9 mouse cellular contexts compared by ENCODE assay signal in the genomic region with DNA sequence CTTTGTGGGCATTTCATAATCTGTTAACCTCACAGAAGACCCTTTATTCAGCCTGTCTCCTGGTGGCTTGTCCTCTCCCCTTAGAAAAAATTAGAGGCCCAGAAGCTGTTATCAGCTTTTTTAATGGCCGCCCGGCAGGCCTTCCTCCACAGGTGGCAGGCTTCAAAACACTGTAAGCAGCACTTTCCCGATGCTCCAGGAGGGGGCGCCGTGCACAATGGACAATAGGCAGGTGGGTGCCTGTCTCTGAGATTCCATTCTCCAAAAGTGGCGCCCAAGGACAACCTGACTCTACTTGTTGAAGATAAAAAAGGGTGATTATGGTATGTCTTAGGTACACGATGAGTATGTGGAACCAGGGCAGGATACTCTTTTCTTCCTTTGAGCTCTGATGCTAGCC.
DNase-seq lines count a peak whose midpoint lies in the region; ATAC-seq and TF ChIP-seq lines count a peak whose summit lies in the region.
"Had no signal": no experiment of that assay in that cellular context is flagged by ENCODE, and none has a peak within 500 bp of the region (broad histone marks: within the 10 kb centered on the region; RNA-seq: fewer than 3 reads in every experiment).

No protein-coding gene starts in this region.

- H3K4me2 ChIP-seq in midbrain, embryonic 14.5 days (ENCODE audit: low read length): no peak overlapping the region
- no peak overlapping the region for H3K4me2 ChIP-seq in midbrain, embryonic 15.5 days
- no peak overlapping the region for H3K4me2 ChIP-seq in embryonic facial prominence, embryonic 11.5 days (ENCODE audit: low read depth, low read length)

- H3K9ac ChIP-seq in midbrain, embryonic 14.5 days (replicated peaks; ENCODE audit: low read length): no peak overlapping the region
- H3K9ac ChIP-seq in midbrain, embryonic 15.5 days: no peak overlapping the region
- H3K9ac ChIP-seq in embryonic facial prominence, embryonic 11.5 days (replicated peaks; ENCODE audit: low read length): no peak overlapping the region

- no peaks in the 10 kb centered on the region for H3K36me3 ChIP-seq in midbrain, embryonic 14.5 days (ENCODE audit: control insufficient read depth, insufficient read depth, low read length)
- no peaks in the 10 kb centered on the region for H3K36me3 ChIP-seq in midbrain, embryonic 15.5 days (replicated peaks)
- H3K36me3 ChIP-seq in embryonic facial prominence, embryonic 11.5 days (replicated peaks; ENCODE audit: control insufficient read depth, insufficient read depth, low read depth, low read length): no peaks in the 10 kb centered on the region
- no peaks in the 10 kb centered on the region for H3K36me3 ChIP-seq in testis, adult 2 months (ENCODE audit: control insufficient read depth, insufficient read depth, low read length)

- no peaks in the 10 kb centered on the region for H3K9me3 ChIP-seq in midbrain, embryonic 14.5 days (ENCODE audit: control insufficient read depth, low read length)
- H3K9me3 ChIP-seq in midbrain, embryonic 15.5 days: no peaks in the 10 kb centered on the region
- H3K9me3 ChIP-seq in embryonic facial prominence, embryonic 11.5 days (replicated peaks; ENCODE audit: control insufficient read depth, low read length): no peaks in the 10 kb centered on the region

- WGBS in midbrain, embryonic 14.5 days: 36% methylated on average over 7 of the region's 7 CpGs
- WGBS in midbrain, embryonic 15.5 days: 42% methylated on average over 7 of the region's 7 CpGs
- 26% methylated on average over 7 of the region's 7 CpGs for WGBS in bone marrow, adult 2 months
- 41% methylated on average over 7 of the region's 7 CpGs for WGBS in embryonic facial prominence, embryonic 11.5 days

- H3K27ac ChIP-seq in midbrain, embryonic 14.5 days (replicated peaks; ENCODE audit: low read depth, low read length): no peak overlapping the region
- H3K27ac ChIP-seq in midbrain, embryonic 15.5 days: no peak overlapping the region
- no peak overlapping the region for H3K27ac ChIP-seq in bone marrow, adult 2 months (ENCODE audit: control insufficient read depth, insufficient read depth, low read depth, low read length, poor library complexity)
- no peak overlapping the region for H3K27ac ChIP-seq in embryonic facial prominence, embryonic 11.5 days (replicated peaks; ENCODE audit: low read depth, low read length)
- no peak overlapping the region for H3K27ac ChIP-seq in testis, adult 2 months (ENCODE audit: control insufficient read depth, insufficient read depth, low read depth, low read length)
- H3K27ac ChIP-seq: macrophage had no signal

- no peaks in the 10 kb centered on the region for H3K27me3 ChIP-seq in midbrain, embryonic 14.5 days (ENCODE audit: control insufficient read depth, insufficient read depth, low read length)
- no peaks in the 10 kb centered on the region for H3K27me3 ChIP-seq in midbrain, embryonic 15.5 days (replicated peaks)
- H3K27me3 ChIP-seq in embryonic facial prominence, embryonic 11.5 days (ENCODE audit: control insufficient read depth, insufficient read depth, low read length): no peaks in the 10 kb centered on the region
- no peaks in the 10 kb centered on the region for H3K27me3 ChIP-seq in testis, adult 2 months (ENCODE audit: control insufficient read depth, insufficient read depth, low read length)

- no peak for TF ChIP-seq POLR2A in bone marrow, adult 2 months (IDR thresholded peaks at IDR 0.05; ENCODE audit: borderline replicate concordance, control insufficient read depth, low read depth, low read length)
- no peak for TF ChIP-seq POLR2A in testis, adult 2 months (IDR thresholded peaks at IDR 0.05; ENCODE audit: control insufficient read depth, low read depth, low read length)

- H3K4me1 ChIP-seq in midbrain, embryonic 14.5 days (ENCODE audit: control insufficient read depth, insufficient read depth, low read length): peaks cover 6% of the 10 kb centered on the region; the same call in 1 of the 2 replicates
- H3K4me1 ChIP-seq in midbrain, embryonic 15.5 days: peaks cover 3% of the 10 kb centered on the region; the same call in 1 of the 2 replicates
- peaks cover 5% of the 10 kb centered on the region for H3K4me1 ChIP-seq in bone marrow, adult 2 months (ENCODE audit: control insufficient read depth, insufficient read depth, low read length)
- H3K4me1 ChIP-seq in embryonic facial prominence, embryonic 11.5 days (ENCODE audit: control insufficient read depth, insufficient read depth, low read length): no peaks in the 10 kb centered on the region
- H3K4me1 ChIP-seq in testis, adult 2 months (ENCODE audit: control insufficient read depth, insufficient read depth, low read length): no peaks in the 10 kb centered on the region

- peak; percentile 60 for TF ChIP-seq CTCF in bone marrow, adult 2 months (IDR thresholded peaks at IDR 0.05; ENCODE audit: control insufficient read depth, insufficient read depth, low read length)
- TF ChIP-seq CTCF in testis, adult 2 months (IDR thresholded peaks at IDR 0.05; ENCODE audit: control insufficient read depth, insufficient read depth, insufficient replicate concordance, low read depth, low read length): peak; percentile 89

- ATAC-seq in midbrain, embryonic 14.5 days (ENCODE audit: low FRiP score, low TSS enrichment): no peak
- no peak for ATAC-seq in midbrain, embryonic 15.5 days (replicated peaks)
- no peak for ATAC-seq in embryonic facial prominence, embryonic 11.5 days (replicated peaks; ENCODE audit: insufficient number of reproducible peaks, low FRiP score, low TSS enrichment, low read depth)
- peak; percentile 77 for ATAC-seq in megakaryocyte progenitor cell, adult 5-6 weeks (replicated peaks; ENCODE audit: poor library complexity)
- ATAC-seq in erythroblast, adult 5-6 weeks (replicated peaks; ENCODE audit: low FRiP score, poor library complexity, severe bottlenecking): no peak

- DNase-seq in midbrain, embryonic 14.5 days: peak; percentile 53
- DNase-seq in embryonic facial prominence, embryonic 11.5 days (ENCODE audit: low spot score): peak; percentile 54
- peak; percentile 73 for DNase-seq in layer of hippocampus, adult 9-10 months (ENCODE audit: low spot score)

- H3K4me3 ChIP-seq in midbrain, embryonic 14.5 days (replicated peaks; ENCODE audit: low read depth, low read length): no peak overlapping the region
- H3K4me3 ChIP-seq in midbrain, embryonic 15.5 days: no peak overlapping the region
- no peak overlapping the region for H3K4me3 ChIP-seq in bone marrow, adult 2 months (replicated peaks; ENCODE audit: control insufficient read depth, low read depth, low read length)
- no peak overlapping the region for H3K4me3 ChIP-seq in embryonic facial prominence, embryonic 11.5 days (ENCODE audit: low read depth, low read length)
- peak overlapping the region; percentile 14; the same call in 1 of the 2 replicates for H3K4me3 ChIP-seq in testis, adult 2 months (ENCODE audit: control insufficient read depth, low read depth, low read length)
